Mouse (Mus musculus): ENCODE data around the gene Tcf25. TPM values are rescaled to one million over a fixed set of nuclear protein-coding genes. Genes with fewer than 3 reads are reported as not detected.

The Tcf25 gene
- total and polyA plus RNA-seq, 2 experiments from 2014 or later = 407 to 540 TPM

DNA sequence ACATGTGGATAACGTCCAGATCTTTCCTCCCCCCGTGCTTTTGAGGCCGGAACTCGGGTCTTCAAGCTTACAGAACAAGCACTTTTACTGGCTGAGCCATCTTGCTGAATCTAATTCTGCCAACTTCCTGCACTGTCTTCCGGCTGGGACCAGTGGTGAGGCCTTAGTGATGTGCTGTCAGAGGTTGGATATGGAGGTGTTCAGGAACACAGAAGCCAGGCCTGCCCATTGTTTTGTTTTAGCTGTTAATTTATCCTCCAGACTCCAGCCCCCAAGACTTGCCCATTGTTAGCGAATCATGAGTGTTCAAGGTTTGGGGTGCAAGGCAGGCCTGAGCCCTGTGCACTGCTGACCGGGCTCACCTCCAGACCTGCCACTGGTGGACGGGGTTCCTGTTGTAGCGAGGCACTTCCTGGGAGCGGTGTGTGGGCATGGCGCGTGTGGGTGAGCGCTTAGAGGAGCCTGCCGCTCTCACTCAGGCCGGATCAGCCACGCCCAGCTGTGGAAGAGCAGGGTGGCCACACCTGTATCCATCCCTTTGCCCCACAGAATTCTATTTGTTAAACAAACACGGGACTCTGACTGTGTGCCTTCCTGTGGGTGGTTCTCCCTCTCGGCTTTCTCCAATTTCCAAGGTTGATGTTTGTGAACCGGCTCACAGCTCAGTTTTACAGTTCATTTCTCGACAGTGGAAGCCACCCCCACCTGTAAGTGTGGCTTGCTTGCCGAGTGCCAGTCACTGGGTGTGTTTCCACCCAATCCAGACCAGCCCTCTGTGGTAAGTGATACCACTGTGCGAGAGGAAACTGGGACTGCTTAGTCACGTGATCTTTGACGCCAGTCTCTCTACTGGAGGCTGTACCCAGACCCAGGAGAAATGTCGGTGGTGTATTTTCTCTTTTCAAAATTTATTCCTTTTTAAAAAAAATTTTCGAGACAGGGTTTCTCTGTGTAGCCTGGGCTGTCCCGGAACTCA lies 32.2 kb upstream of the Tcf25 start:
- Histone ChIP-seq H3K4me1 (ENCODE audit: insufficient read depth, low read length) (no peaks in the 10 kb centered on the region), H3K27ac (no peak overlapping the region), H3K9me3 (ENCODE audit: low read length) (no peaks in the 10 kb centered on the region), H3K4me2 (ENCODE audit: low read depth, low read length) (no peak overlapping the region), H3K36me3 (ENCODE audit: insufficient read depth, low read length) (no peaks in the 10 kb centered on the region), H3K9ac (replicated peaks; ENCODE audit: low read length) (no peak overlapping the region), H3K4me3 (ENCODE audit: low read length) (no peak overlapping the region), H3K27me3 (ENCODE audit: insufficient read depth, low read length) (no peaks in the 10 kb centered on the region)
- TF ChIP-seq CTCF (IDR thresholded peaks at IDR 0.05; ENCODE audit: low read depth) = no peak
- DNase-seq (ENCODE audit: low spot score) (no peak), ATAC-seq (no peak)
- WGBS = 89% methylated on average over 27 of the region's 27 CpGs

DNA sequence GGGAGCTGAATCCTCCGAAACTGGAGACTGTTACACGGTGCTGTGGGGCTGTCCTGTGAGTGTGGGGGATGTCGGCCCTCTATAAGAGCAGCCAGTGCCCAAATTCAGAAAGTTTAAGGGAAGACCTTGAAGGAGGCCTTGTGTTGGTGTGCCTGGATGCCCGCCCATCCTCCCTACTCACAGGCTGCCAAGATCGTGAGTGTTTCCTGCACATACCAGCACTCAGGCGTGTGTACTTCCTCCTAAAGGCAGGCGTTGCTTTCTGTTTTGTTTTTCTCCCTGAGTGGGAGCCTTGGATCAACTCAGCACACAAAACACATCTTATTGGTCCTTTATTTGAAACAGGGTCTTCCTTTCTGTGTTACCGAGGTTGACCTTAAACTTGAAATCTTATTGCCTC lies 31.3 kb upstream of the Tcf25 start:
- Histone ChIP-seq H3K27me3 (ENCODE audit: insufficient read depth, low read length) (no peaks in the 10 kb centered on the region), H3K27ac (no peak overlapping the region), H3K9me3 (ENCODE audit: low read length) (no peaks in the 10 kb centered on the region), H3K4me1 (ENCODE audit: insufficient read depth, low read length) (no peaks in the 10 kb centered on the region), H3K36me3 (ENCODE audit: insufficient read depth, low read length) (no peaks in the 10 kb centered on the region), H3K9ac (replicated peaks; ENCODE audit: low read length) (no peak overlapping the region), H3K4me3 (ENCODE audit: low read length) (no peak overlapping the region), H3K4me2 (ENCODE audit: low read depth, low read length) (no peak overlapping the region)
- DNase-seq (ENCODE audit: low spot score) (no peak), ATAC-seq (no peak)
- no peak for TF ChIP-seq CTCF (IDR thresholded peaks at IDR 0.05; ENCODE audit: low read depth)
- 86% methylated on average over 8 of the region's 8 CpGs for WGBS

DNA sequence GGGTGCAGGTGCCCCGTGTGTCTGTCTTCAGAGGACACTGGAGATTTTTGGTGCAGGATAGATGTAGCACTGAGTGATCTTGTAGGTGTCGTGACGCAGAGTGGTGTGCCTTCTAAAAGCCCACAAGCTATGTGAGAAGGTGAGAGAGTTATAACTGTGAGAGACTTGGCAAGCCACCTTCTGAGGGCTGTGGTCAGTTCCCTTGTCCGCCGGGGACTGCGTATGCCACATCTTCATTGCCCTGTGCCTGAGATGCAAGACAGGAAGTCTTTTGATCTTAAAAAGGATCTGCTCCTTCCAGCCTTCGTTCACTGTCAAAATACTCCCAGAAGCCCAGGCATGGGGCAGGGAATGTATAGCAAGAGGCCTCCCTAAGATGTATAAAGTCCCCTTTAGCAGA lies 30.6 kb upstream of the Tcf25 start:
- Histone ChIP-seq H3K27ac (no peak overlapping the region), H3K4me1 (ENCODE audit: insufficient read depth, low read length) (no peaks in the 10 kb centered on the region), H3K4me3 (ENCODE audit: low read length) (no peak overlapping the region), H3K27me3 (ENCODE audit: insufficient read depth, low read length) (no peaks in the 10 kb centered on the region), H3K36me3 (ENCODE audit: insufficient read depth, low read length) (peaks cover 3% of the 10 kb centered on the region; the same call in 1 of the 2 replicates), H3K4me2 (ENCODE audit: low read depth, low read length) (no peak overlapping the region), H3K9me3 (ENCODE audit: low read length) (no peaks in the 10 kb centered on the region), H3K9ac (replicated peaks; ENCODE audit: low read length) (no peak overlapping the region)
- no peak for ATAC-seq
- TF ChIP-seq CTCF (IDR thresholded peaks at IDR 0.05; ENCODE audit: low read depth) = no peak
- no peak for DNase-seq (ENCODE audit: low spot score)
- 84% methylated on average over 7 of the region's 7 CpGs for WGBS

DNA sequence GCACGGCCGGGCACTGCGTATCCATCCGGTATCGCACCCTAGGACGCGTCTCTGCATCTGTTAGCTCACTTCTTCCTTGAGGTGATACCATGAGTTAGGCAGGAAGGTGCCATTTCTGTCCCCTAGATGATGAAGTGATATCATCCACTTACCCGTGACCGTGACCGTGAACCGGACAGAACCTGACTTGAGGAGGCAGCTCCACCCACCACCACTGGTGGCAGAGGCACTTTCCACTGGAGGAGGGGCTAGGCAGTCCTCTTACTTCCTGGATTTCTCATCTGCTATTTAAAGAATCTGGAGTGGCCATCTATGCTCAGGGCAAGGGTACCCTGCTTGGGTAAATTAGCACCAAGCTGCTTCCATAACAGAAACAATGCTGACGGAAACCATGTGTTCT lies 30.1 kb upstream of the Tcf25 start:
- H3K9me3 ChIP-seq (ENCODE audit: low read length) = no peaks in the 10 kb centered on the region
- no peak overlapping the region for H3K9ac ChIP-seq (replicated peaks; ENCODE audit: low read length)
- DNase-seq (ENCODE audit: low spot score) (no peak), ATAC-seq (no peak)
- H3K4me1 ChIP-seq (ENCODE audit: insufficient read depth, low read length) = no peaks in the 10 kb centered on the region
- no peak for TF ChIP-seq CTCF (IDR thresholded peaks at IDR 0.05; ENCODE audit: low read depth)
- H3K27ac ChIP-seq = no peak overlapping the region
- WGBS = 88% methylated on average over 12 of the region's 12 CpGs
- no peaks in the 10 kb centered on the region for H3K27me3 ChIP-seq (ENCODE audit: insufficient read depth, low read length)
- H3K36me3 ChIP-seq (ENCODE audit: insufficient read depth, low read length) = peaks cover 5% of the 10 kb centered on the region; the same call in 1 of the 2 replicates
- no peak overlapping the region for H3K4me3 ChIP-seq (ENCODE audit: low read length)
- H3K4me2 ChIP-seq (ENCODE audit: low read depth, low read length) = no peak overlapping the region

DNA sequence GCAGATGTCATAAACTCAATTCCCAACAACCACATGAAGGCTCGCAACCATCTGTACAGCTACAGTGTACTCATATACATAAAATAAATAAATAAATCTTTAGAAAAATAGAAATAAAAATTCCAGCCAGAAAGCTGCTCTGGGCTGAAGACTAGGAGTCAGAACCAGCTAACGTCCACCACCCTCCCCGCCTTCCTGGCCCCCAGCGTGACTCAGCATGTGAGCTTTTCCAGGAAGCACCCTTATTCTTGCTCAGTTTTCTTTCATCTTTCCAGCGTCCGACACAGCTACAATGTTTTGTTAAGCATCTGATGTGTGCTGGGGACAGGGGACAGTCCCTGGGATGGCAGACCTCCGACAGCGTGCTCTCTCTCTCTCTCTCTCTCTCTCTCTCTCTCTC lies 28.4 kb upstream of the Tcf25 start:
- ATAC-seq = no peak
- no peak for TF ChIP-seq CTCF (IDR thresholded peaks at IDR 0.05; ENCODE audit: low read depth)
- WGBS = 86% methylated on average over 8 of the region's 8 CpGs

DNA sequence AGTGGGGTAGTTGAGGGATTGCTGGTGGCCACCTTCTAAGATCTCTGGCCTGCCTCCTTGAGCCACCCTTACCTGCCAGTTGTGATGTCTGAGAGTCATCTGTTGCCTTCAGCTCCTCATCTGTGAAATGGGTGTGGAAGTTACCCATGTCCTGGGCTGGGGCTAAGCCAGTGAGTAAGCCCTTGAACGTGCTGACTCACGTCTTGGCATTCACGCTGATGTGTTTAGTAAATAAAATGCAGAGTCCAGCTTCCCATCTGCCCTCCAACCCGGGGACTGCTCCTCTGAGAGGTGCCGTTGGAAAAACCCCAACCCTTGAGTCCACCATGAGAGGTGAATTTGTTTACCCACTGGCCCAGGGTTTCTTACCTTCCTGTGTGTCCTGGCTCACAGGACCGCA lies 27.7 kb upstream of the Tcf25 start:
- no peak overlapping the region for H3K4me3 ChIP-seq (ENCODE audit: low read length)
- H3K4me2 ChIP-seq (ENCODE audit: low read depth, low read length) = no peak overlapping the region
- H3K4me1 ChIP-seq (ENCODE audit: insufficient read depth, low read length) = no peaks in the 10 kb centered on the region
- no peaks in the 10 kb centered on the region for H3K9me3 ChIP-seq (ENCODE audit: low read length)
- DNase-seq (ENCODE audit: low spot score) (no peak), ATAC-seq (no peak)
- H3K27ac ChIP-seq = no peak overlapping the region
- peaks cover 5% of the 10 kb centered on the region; the same call in 1 of the 2 replicates for H3K36me3 ChIP-seq (ENCODE audit: insufficient read depth, low read length)
- no peaks in the 10 kb centered on the region for H3K27me3 ChIP-seq (ENCODE audit: insufficient read depth, low read length)
- WGBS = 87% methylated on average over 6 of the region's 6 CpGs
- no peak for TF ChIP-seq CTCF (IDR thresholded peaks at IDR 0.05; ENCODE audit: low read depth)
- H3K9ac ChIP-seq (replicated peaks; ENCODE audit: low read length) = no peak overlapping the region

More for the DNA sequence above, 28.4 kb upstream of the Tcf25 start:
- peaks cover 5% of the 10 kb centered on the region; the same call in 1 of the 2 replicates for H3K36me3 ChIP-seq (ENCODE audit: insufficient read depth, low read length)
- no peak overlapping the region for H3K4me3 ChIP-seq (ENCODE audit: low read length)
- DNase-seq (ENCODE audit: low spot score) = no peak
- no peak overlapping the region for H3K27ac ChIP-seq
- H3K27me3 ChIP-seq (ENCODE audit: insufficient read depth, low read length) = no peaks in the 10 kb centered on the region
- H3K9ac ChIP-seq (replicated peaks; ENCODE audit: low read length) = no peak overlapping the region
- no peaks in the 10 kb centered on the region for H3K4me1 ChIP-seq (ENCODE audit: insufficient read depth, low read length)
- no peak overlapping the region for H3K4me2 ChIP-seq (ENCODE audit: low read depth, low read length)
- H3K9me3 ChIP-seq (ENCODE audit: low read length) = no peaks in the 10 kb centered on the region

DNA sequence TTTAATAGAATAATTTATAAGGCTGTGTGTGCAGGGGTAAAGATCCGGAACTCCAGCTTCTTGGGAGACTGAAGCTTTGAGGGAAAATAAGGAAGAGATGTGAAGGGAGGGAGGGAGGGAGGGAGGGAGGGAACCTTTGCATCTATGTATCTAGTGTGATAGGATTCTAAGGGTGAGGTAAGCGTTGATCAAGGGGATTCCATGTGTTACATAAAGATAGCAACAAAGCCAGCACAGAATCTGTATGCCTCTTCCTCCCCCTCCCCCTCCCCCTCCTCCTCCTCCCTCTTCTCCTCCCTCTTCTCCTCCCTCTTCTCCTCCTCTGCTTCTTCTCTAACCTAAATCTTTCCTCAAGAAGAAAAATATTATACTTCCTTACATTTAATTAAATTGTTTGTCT lies 26.3 kb upstream of the Tcf25 start:
- no peak overlapping the region for H3K4me3 ChIP-seq (ENCODE audit: low read length)
- no peak for ATAC-seq

More for the DNA sequence above, 26.3 kb upstream of the Tcf25 start:
- Histone ChIP-seq H3K4me1 (ENCODE audit: insufficient read depth, low read length) (no peaks in the 10 kb centered on the region), H3K9me3 (ENCODE audit: low read length) (no peaks in the 10 kb centered on the region), H3K27ac (no peak overlapping the region), H3K27me3 (ENCODE audit: insufficient read depth, low read length) (no peaks in the 10 kb centered on the region), H3K4me2 (ENCODE audit: low read depth, low read length) (no peak overlapping the region), H3K36me3 (ENCODE audit: insufficient read depth, low read length) (peaks cover 5% of the 10 kb centered on the region; the same call in 1 of the 2 replicates), H3K9ac (replicated peaks; ENCODE audit: low read length) (no peak overlapping the region)
- WGBS = 77% methylated on average over 2 of the region's 2 CpGs
- TF ChIP-seq CTCF (IDR thresholded peaks at IDR 0.05; ENCODE audit: low read depth) = no peak
- no peak for DNase-seq (ENCODE audit: low spot score)
